Mouse (Mus musculus): ENCODE results near the gene Cd300lg. TPM values are rescaled to one million over a fixed set of nuclear protein-coding genes. Genes with fewer than 3 reads are reported as not detected.

Cd300lg gene
- polyA plus RNA-seq, 1 experiment: not detected

GRCm38 (mm10) chr11:102070426-102070825 lies 29.1 kb downstream of the Cd300lg start:
- Histone ChIP-seq H3K9me3 (ENCODE audit: control insufficient read depth, low read length) (no peaks in the 10 kb centered on the region), H3K4me1 (ENCODE audit: control insufficient read depth) (peaks cover 21% of the 10 kb centered on the region), H3K27me3 (ENCODE audit: control insufficient read depth) (peaks cover 8% of the 10 kb centered on the region), H3K36me3 (ENCODE audit: control insufficient read depth) (peaks cover 64% of the 10 kb centered on the region), H3K4me3 (replicated peaks) (no peak overlapping the region)
- TF ChIP-seq TAL1 (IDR thresholded peaks at IDR 0.05; ENCODE audit: low read length) (no peak), GATA1 (IDR thresholded peaks at IDR 0.05; ENCODE audit: low read length) (no peak)

GRCm38 (mm10) chr11:102072729-102073128 lies 31.4 kb downstream of the Cd300lg start:
- H3K36me3 ChIP-seq (ENCODE audit: control insufficient read depth): peaks cover 68% of the 10 kb centered on the region
- H3K4me3 ChIP-seq (replicated peaks): no peak overlapping the region
- H3K4me1 ChIP-seq (ENCODE audit: control insufficient read depth): peaks cover 28% of the 10 kb centered on the region
- TF ChIP-seq TAL1 (IDR thresholded peaks at IDR 0.05; ENCODE audit: low read length): no peak
- no peak for TF ChIP-seq GATA1 (IDR thresholded peaks at IDR 0.05; ENCODE audit: low read length)
- peaks cover 8% of the 10 kb centered on the region for H3K27me3 ChIP-seq (ENCODE audit: control insufficient read depth)
- H3K9me3 ChIP-seq (ENCODE audit: control insufficient read depth, low read length): no peaks in the 10 kb centered on the region

- peaks cover 75% of the 10 kb centered on the region for H3K36me3 ChIP-seq (ENCODE audit: control insufficient read depth)
- TF ChIP-seq GATA1 (IDR thresholded peaks at IDR 0.05; ENCODE audit: low read length): no peak
- TF ChIP-seq TAL1 (IDR thresholded peaks at IDR 0.05; ENCODE audit: low read length): no peak
- H3K4me3 ChIP-seq (replicated peaks): no peak overlapping the region
- H3K4me1 ChIP-seq (ENCODE audit: control insufficient read depth): peaks cover 28% of the 10 kb centered on the region
- H3K27me3 ChIP-seq (ENCODE audit: control insufficient read depth): peaks cover 8% of the 10 kb centered on the region
- no peaks in the 10 kb centered on the region for H3K9me3 ChIP-seq (ENCODE audit: control insufficient read depth, low read length)
Observed at GRCm38 (mm10) chr11:102073722-102074121, 32.4 kb downstream of the Cd300lg start.

GRCm38 (mm10) chr11:102082322-102082721 lies 41.0 kb downstream of the Cd300lg start:
- peaks cover 65% of the 10 kb centered on the region for H3K4me1 ChIP-seq (ENCODE audit: control insufficient read depth)
- H3K27me3 ChIP-seq (ENCODE audit: control insufficient read depth): no peaks in the 10 kb centered on the region
- TF ChIP-seq TAL1 (IDR thresholded peaks at IDR 0.05; ENCODE audit: low read length) (no peak), GATA1 (IDR thresholded peaks at IDR 0.05; ENCODE audit: low read length) (no peak)
- peak overlapping the region; percentile 15 for H3K4me3 ChIP-seq (replicated peaks)
- H3K36me3 ChIP-seq (ENCODE audit: control insufficient read depth): peaks cover 91% of the 10 kb centered on the region
- H3K9me3 ChIP-seq (ENCODE audit: control insufficient read depth, low read length): peaks cover 4% of the 10 kb centered on the region; the same call in 1 of the 2 replicates

- no peak for TF ChIP-seq GATA1 (IDR thresholded peaks at IDR 0.05; ENCODE audit: low read length)
- TF ChIP-seq TAL1 (IDR thresholded peaks at IDR 0.05; ENCODE audit: low read length): no peak
- Histone ChIP-seq H3K4me3 (replicated peaks) (no peak overlapping the region), H3K4me1 (ENCODE audit: control insufficient read depth) (peaks cover 72% of the 10 kb centered on the region), H3K9me3 (ENCODE audit: control insufficient read depth, low read length) (peaks cover 4% of the 10 kb centered on the region; the same call in 1 of the 2 replicates), H3K27me3 (ENCODE audit: control insufficient read depth) (no peaks in the 10 kb centered on the region), H3K36me3 (ENCODE audit: control insufficient read depth) (peaks cover 83% of the 10 kb centered on the region)
Observed at GRCm38 (mm10) chr11:102083193-102083592, 41.9 kb downstream of the Cd300lg start.

GRCm38 (mm10) chr11:102084159-102084558 lies 42.9 kb downstream of the Cd300lg start:
- peaks cover 77% of the 10 kb centered on the region for H3K4me1 ChIP-seq (ENCODE audit: control insufficient read depth)
- H3K4me3 ChIP-seq (replicated peaks): no peak overlapping the region
- TF ChIP-seq GATA1 (IDR thresholded peaks at IDR 0.05; ENCODE audit: low read length) (no peak), TAL1 (IDR thresholded peaks at IDR 0.05; ENCODE audit: low read length) (no peak)
- peaks cover 4% of the 10 kb centered on the region; the same call in 1 of the 2 replicates for H3K9me3 ChIP-seq (ENCODE audit: control insufficient read depth, low read length)
- H3K36me3 ChIP-seq (ENCODE audit: control insufficient read depth): peaks cover 73% of the 10 kb centered on the region
- no peaks in the 10 kb centered on the region for H3K27me3 ChIP-seq (ENCODE audit: control insufficient read depth)

GRCm38 (mm10) chr11:102086331-102086730 lies 45.0 kb downstream of the Cd300lg start:
- Histone ChIP-seq H3K4me1 (ENCODE audit: control insufficient read depth) (peaks cover 84% of the 10 kb centered on the region), H3K9me3 (ENCODE audit: control insufficient read depth, low read length) (peaks cover 4% of the 10 kb centered on the region; the same call in 1 of the 2 replicates), H3K4me3 (replicated peaks) (peak overlapping the region; percentile 90), H3K36me3 (ENCODE audit: control insufficient read depth) (peaks cover 51% of the 10 kb centered on the region), H3K27me3 (ENCODE audit: control insufficient read depth) (no peaks in the 10 kb centered on the region)
- TF ChIP-seq TAL1 (IDR thresholded peaks at IDR 0.05; ENCODE audit: low read length) (no peak), GATA1 (IDR thresholded peaks at IDR 0.05; ENCODE audit: low read length) (no peak)

- peak; percentile 20; the same call in 1 of the 2 replicates for TF ChIP-seq GATA1 (IDR thresholded peaks at IDR 0.05; ENCODE audit: low read length)
- no peak for TF ChIP-seq TAL1 (IDR thresholded peaks at IDR 0.05; ENCODE audit: low read length)
- peak overlapping the region; percentile 90 for H3K4me3 ChIP-seq (replicated peaks)
- H3K27me3 ChIP-seq (ENCODE audit: control insufficient read depth): no peaks in the 10 kb centered on the region
- peaks cover 82% of the 10 kb centered on the region for H3K4me1 ChIP-seq (ENCODE audit: control insufficient read depth)
- peaks cover 4% of the 10 kb centered on the region; the same call in 1 of the 2 replicates for H3K9me3 ChIP-seq (ENCODE audit: control insufficient read depth, low read length)
- H3K36me3 ChIP-seq (ENCODE audit: control insufficient read depth): peaks cover 42% of the 10 kb centered on the region
Observed at GRCm38 (mm10) chr11:102087081-102087751, 45.9 kb downstream of the Cd300lg start.

- peak within 1 kb of the TSS; percentile 90 for H3K4me3 ChIP-seq (replicated peaks)
Observed at GRCm38 (mm10) chr11:102087931-102088898, 46.9 kb downstream of the Cd300lg start, which contains the start of gene Mpp2. TSS of gene Mpp2 (minus strand) at chr11:102088515.

More at GRCm38 (mm10) chr11:102087931-102088898, 46.9 kb downstream of the Cd300lg start, which contains the start of gene Mpp2:
- peaks cover 81% of the 10 kb centered on the region for H3K4me1 ChIP-seq (ENCODE audit: control insufficient read depth)
- H3K9me3 ChIP-seq (ENCODE audit: control insufficient read depth, low read length): peaks cover 4% of the 10 kb centered on the region; the same call in 1 of the 2 replicates
- no peaks in the 10 kb centered on the region for H3K27me3 ChIP-seq (ENCODE audit: control insufficient read depth)
- peaks cover 32% of the 10 kb centered on the region for H3K36me3 ChIP-seq (ENCODE audit: control insufficient read depth)
- TF ChIP-seq GATA1 (IDR thresholded peaks at IDR 0.05; ENCODE audit: low read length) (0 out of 2 replicates have a peak, but pooled peaks have one; percentile 7), TAL1 (IDR thresholded peaks at IDR 0.05; ENCODE audit: low read length) (peak; percentile 67)
